Mouse (Mus musculus): ENCODE results near the gene Efna2. TPM values are rescaled to one million over a fixed set of nuclear protein-coding genes. Genes with fewer than 3 reads are reported as not detected.
A peak's percentile ranks its signal among the peaks of the same experiment; 100 is the strongest.

Efna2 gene
- polyA plus RNA-seq, 1 experiment from 2014 or later = 12.1 TPM

DNA sequence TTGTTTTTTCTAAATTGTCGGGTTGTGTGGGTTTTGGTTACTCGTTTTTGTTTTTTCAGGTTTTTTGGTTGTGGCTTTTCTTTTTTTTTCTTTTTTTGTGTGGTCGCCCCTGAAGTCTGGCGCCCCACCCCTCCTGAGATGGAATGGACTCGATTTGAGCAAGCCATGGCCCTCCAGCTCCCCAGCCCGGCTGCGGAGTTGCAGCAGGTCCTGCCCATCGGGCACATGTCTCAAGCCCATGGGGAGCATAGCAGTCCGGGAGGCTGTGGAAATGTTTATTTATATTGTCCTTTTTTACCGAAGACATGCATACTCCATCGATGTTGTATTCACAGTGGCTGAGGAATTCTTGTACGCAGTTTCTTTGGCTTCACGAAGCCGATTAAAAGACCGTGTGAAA is 8.0 kb upstream of the Efna2 start:
- WGBS = 70% methylated on average over 15 of the region's 15 CpGs
- no peaks in the 10 kb centered on the region for H3K27me3 ChIP-seq (ENCODE audit: control insufficient read depth, insufficient read depth, low read depth, low read length)
- H3K9ac ChIP-seq (ENCODE audit: low read length) = no peak overlapping the region
- ATAC-seq (ENCODE audit: low read depth) = no peak
- H3K27ac ChIP-seq (ENCODE audit: low read length) = no peak overlapping the region
- H3K4me3 ChIP-seq (ENCODE audit: low read length) = no peak overlapping the region
- H3K4me1 ChIP-seq (replicated peaks; ENCODE audit: control insufficient read depth, insufficient read depth, low read length) = peaks cover 27% of the 10 kb centered on the region
- H3K36me3 ChIP-seq (ENCODE audit: control insufficient read depth, insufficient read depth, low read length) = peaks cover 23% of the 10 kb centered on the region
- H3K4me2 ChIP-seq (ENCODE audit: low read depth, low read length) = no peak overlapping the region
- no peaks in the 10 kb centered on the region for H3K9me3 ChIP-seq (ENCODE audit: control insufficient read depth, low read length)

DNA sequence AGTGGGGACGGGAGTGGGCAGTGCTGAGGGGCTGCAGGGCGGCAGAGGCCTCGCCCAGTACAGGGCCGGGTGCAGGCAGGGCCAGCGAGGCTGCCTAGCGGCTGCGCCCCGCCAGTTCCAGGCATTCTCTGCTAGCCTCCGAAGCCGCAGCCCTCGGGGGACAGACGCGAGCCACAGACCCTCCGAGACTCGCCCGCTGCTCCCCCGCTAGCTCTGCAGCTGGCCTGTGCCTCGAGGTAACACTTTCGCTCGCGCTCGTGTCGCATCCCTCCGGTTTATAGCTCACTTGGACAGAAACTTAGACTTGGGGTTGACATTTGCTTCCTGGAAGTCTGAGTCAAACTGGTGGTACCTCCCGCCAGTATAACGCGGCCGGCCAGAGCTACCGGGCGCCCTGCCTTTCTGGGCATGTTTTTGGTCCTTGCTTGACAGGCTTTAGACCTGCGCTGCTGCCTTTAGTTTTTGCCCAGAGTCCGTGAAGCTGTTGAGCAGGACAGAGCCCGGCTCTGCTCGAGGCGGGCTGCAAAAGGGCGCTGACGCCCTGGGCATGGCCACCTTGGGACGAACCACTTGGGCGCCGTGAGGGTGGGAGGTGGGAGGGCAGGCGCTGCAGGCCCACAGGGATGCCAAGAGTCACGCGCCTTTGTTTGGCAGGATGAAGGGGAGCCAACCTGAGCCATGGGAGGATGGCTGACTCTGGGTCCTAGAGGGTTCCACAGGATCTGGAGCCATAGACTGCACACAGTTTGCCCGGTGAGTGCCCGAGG is 7.3 kb upstream of the Efna2 start:
- H3K36me3 ChIP-seq (ENCODE audit: control insufficient read depth, insufficient read depth, low read length) = peaks cover 23% of the 10 kb centered on the region
- peak overlapping the region; percentile 53 for H3K4me2 ChIP-seq (ENCODE audit: low read depth, low read length)
- H3K4me1 ChIP-seq (replicated peaks; ENCODE audit: control insufficient read depth, insufficient read depth, low read length) = peaks cover 21% of the 10 kb centered on the region
- ATAC-seq (ENCODE audit: low read depth) = no peak
- H3K27ac ChIP-seq (ENCODE audit: low read length) = peak overlapping the region; percentile 76
- WGBS = 83% methylated on average over 45 of the region's 45 CpGs
- H3K27me3 ChIP-seq (ENCODE audit: control insufficient read depth, insufficient read depth, low read depth, low read length) = no peaks in the 10 kb centered on the region
- H3K4me3 ChIP-seq (ENCODE audit: low read length) = peak overlapping the region; percentile 53; the same call in 1 of the 2 replicates
- peak overlapping the region; percentile 60; the same call in 1 of the 2 replicates for H3K9ac ChIP-seq (ENCODE audit: low read length)
- no peaks in the 10 kb centered on the region for H3K9me3 ChIP-seq (ENCODE audit: control insufficient read depth, low read length)

DNA sequence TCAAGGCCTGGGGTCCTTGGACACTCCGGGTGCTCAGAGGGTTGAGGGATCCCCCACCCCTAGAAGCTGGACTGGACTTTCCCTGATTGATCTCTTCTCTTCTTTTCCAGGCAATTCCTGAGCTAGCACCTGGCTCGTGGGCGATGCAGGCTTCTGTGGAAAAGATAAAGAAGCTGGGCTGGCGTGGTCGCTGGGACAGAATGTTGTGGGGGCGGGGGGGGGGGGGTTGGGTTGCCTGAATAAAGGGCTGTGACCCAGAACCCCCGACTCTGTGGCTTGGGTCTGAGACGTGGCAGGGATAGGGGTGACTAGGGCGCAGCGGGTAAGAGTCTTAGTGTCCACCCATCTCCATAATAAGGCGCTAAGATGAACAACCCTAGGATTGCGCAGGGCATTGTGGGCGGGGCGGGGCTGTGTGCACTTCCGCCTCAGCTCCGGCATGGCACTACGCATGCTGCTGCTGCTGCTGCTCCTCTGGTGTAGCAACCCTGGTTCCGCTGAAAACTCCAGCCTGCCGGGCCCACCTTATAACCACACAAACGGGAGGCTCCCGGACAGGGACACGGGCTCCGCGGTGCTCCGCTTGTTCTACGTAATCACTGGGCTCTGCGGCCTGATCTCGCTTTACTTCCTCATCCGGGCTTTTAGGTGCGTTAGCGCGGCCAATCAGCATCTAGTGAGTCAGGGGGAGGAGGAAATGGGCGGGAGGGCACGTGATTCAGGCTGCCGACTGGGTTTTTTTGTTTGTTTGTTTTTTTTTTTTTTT is 6.6 kb upstream of the Efna2 start, which contains the start of gene 1600002K03Rik:
1600002K03Rik (plus strand) TSS at position 418 of the 766 bp plus-strand sequence.
- peak; percentile 72 for ATAC-seq (ENCODE audit: low read depth)
- peak within 1 kb of the TSS; percentile 53 for H3K4me3 ChIP-seq (ENCODE audit: low read length)
- 6% methylated on average over 35 of the region's 35 CpGs for WGBS
- peak within 1 kb of the TSS; percentile 60 for H3K9ac ChIP-seq (ENCODE audit: low read length)
- peak within 1 kb of the TSS; percentile 53 for H3K4me2 ChIP-seq (ENCODE audit: low read depth, low read length)
- no peaks in the 10 kb centered on the region for H3K27me3 ChIP-seq (ENCODE audit: control insufficient read depth, insufficient read depth, low read depth, low read length)
- H3K9me3 ChIP-seq (ENCODE audit: control insufficient read depth, low read length) = no peaks in the 10 kb centered on the region
- H3K4me1 ChIP-seq (replicated peaks; ENCODE audit: control insufficient read depth, insufficient read depth, low read length) = peaks cover 19% of the 10 kb centered on the region
- H3K27ac ChIP-seq (ENCODE audit: low read length) = peak within 1 kb of the TSS; percentile 76
- peaks cover 23% of the 10 kb centered on the region for H3K36me3 ChIP-seq (ENCODE audit: control insufficient read depth, insufficient read depth, low read length)

DNA sequence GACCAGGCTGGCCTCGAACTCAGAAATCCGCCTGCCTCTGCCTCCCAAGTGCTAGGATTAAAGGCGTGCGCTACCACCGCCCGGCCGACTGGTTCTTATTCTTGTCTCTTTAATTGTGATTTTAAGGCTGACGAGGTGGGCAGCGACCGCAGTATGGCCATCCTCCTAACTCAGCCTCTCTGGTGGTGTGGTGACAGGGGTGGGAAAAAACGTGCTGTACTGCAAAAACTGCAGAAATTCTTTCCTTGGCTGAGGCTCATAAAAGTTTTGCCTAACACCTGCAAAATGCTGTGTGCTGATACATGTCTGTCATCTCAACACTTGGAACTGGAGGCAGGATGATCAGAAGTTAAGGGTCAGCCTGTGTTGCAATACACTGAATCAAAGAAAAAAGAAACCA is 5.9 kb upstream of the Efna2 start:
- Histone ChIP-seq H3K36me3 (ENCODE audit: control insufficient read depth, insufficient read depth, low read length) (peaks cover 23% of the 10 kb centered on the region), H3K9me3 (ENCODE audit: control insufficient read depth, low read length) (no peaks in the 10 kb centered on the region), H3K4me3 (ENCODE audit: low read length) (peak overlapping the region; percentile 53), H3K4me2 (ENCODE audit: low read depth, low read length) (peak overlapping the region; percentile 53), H3K27ac (ENCODE audit: low read length) (peak overlapping the region; percentile 4; the same call in 1 of the 2 replicates), H3K4me1 (replicated peaks; ENCODE audit: control insufficient read depth, insufficient read depth, low read length) (peaks cover 19% of the 10 kb centered on the region), H3K9ac (ENCODE audit: low read length) (peak overlapping the region; percentile 25), H3K27me3 (ENCODE audit: control insufficient read depth, insufficient read depth, low read depth, low read length) (no peaks in the 10 kb centered on the region)
- WGBS = 9% methylated on average over 11 of the region's 11 CpGs
- ATAC-seq (ENCODE audit: low read depth) = no peak

DNA sequence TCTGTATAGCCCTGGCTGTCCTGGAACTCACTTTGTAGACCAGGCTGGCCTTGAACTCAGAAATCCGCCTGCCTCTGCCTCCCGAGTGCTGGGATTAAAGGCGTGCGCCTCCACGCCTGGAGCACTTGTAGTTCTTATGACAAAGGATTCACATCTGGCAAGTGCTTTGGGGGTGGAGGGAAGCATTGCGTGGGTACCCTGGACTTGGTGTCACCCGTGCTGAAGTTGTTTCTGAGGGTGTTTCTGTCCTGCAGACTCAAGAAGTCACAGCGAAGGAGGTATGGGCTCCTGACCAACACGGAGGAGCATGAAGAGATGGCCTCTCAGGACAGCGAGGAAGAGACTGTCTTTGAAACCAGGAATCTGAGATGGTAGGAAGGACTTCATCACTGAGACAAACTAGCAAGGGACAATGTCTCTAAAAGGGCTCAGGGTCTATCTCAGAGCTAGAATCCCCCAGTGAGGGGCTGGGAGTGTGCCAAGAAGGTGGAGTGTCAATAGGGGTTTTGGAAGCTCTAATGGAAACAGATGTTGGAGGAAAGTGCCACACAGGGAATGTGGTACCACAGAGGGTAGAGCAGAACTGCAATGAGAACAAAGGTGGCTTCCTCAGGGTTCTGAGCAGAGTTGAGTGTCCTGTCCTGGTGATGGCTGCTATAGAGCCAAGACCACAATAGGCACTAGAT is 5.2 kb upstream of the Efna2 start:
- Histone ChIP-seq H3K27me3 (ENCODE audit: control insufficient read depth, insufficient read depth, low read depth, low read length) (no peaks in the 10 kb centered on the region), H3K9ac (ENCODE audit: low read length) (0 out of 2 replicates have a peak overlapping the region, but pooled peaks have one; percentile 25), H3K36me3 (ENCODE audit: control insufficient read depth, insufficient read depth, low read length) (peaks cover 23% of the 10 kb centered on the region), H3K4me1 (replicated peaks; ENCODE audit: control insufficient read depth, insufficient read depth, low read length) (peaks cover 12% of the 10 kb centered on the region), H3K9me3 (ENCODE audit: control insufficient read depth, low read length) (no peaks in the 10 kb centered on the region), H3K4me3 (ENCODE audit: low read length) (no peak overlapping the region), H3K4me2 (ENCODE audit: low read depth, low read length) (no peak overlapping the region), H3K27ac (ENCODE audit: low read length) (no peak overlapping the region)
- 87% methylated on average over 10 of the region's 10 CpGs for WGBS
- no peak for ATAC-seq (ENCODE audit: low read depth)

DNA sequence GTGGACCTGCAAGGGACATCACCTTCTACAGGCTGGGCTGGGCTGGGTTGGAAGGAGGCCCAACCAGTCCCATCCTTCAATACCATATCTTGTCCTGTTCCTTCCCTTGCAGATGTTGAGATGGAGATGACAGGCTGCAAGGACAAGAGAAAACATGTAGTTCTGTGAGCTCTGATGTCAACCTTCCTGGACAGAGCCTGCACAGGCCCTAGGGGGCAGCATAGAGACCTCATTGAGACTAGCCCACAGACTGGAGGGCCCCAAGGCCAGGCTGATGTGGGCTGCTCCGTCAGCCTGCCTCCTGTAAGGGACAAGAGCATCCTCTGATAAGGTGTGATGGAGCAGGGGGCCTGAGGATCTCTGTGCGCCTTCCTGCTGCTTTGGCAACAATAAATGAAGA is 4.6 kb upstream of the Efna2 start:
- H3K4me1 ChIP-seq (replicated peaks; ENCODE audit: control insufficient read depth, insufficient read depth, low read length) = peaks cover 10% of the 10 kb centered on the region
- H3K4me3 ChIP-seq (ENCODE audit: low read length) = no peak overlapping the region
- peaks cover 22% of the 10 kb centered on the region for H3K36me3 ChIP-seq (ENCODE audit: control insufficient read depth, insufficient read depth, low read length)
- H3K9me3 ChIP-seq (ENCODE audit: control insufficient read depth, low read length) = no peaks in the 10 kb centered on the region
- H3K27ac ChIP-seq (ENCODE audit: low read length) = no peak overlapping the region
- 33% methylated on average over 2 of the region's 2 CpGs for WGBS
- H3K4me2 ChIP-seq (ENCODE audit: low read depth, low read length) = no peak overlapping the region
- H3K9ac ChIP-seq (ENCODE audit: low read length) = no peak overlapping the region
- no peak for ATAC-seq (ENCODE audit: low read depth)
- no peaks in the 10 kb centered on the region for H3K27me3 ChIP-seq (ENCODE audit: control insufficient read depth, insufficient read depth, low read depth, low read length)

DNA sequence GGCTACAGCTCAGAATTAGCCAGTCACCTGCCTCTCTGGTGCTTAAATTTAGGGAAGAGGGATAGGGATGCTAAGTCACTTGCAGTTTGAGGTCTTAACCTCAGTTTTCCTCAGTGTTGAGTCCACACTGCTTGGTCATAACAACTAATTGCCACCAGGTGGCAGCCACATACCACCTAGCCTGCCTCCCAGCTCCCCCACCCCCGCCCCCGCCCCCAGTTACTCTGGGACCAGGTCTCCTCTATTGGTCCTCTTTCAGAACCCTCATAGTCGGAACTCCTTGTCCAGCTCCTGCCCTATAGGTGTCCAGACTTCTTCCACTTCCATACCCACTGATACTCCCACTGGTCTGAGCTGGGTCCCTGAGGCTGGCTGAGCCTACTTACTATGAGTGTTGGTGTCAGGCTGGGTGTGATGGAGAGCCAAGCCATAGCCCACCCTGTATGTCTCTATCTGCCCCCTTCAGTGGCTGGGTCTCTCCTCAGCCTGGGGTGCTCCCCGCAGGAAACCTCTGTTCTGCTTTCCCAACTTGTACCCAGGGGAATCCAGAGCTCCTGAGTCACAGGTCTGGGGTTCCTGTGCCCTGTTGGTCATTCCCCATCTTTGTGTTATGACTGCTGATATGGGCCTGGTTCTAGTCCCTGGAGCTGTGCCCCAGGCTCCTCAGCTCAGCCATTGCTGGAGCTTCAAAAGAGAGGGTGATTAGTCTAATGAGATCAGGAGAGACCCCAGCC is 3.6 kb upstream of the Efna2 start:
- WGBS = 23% methylated on average over 4 of the region's 4 CpGs
- Histone ChIP-seq H3K27ac (ENCODE audit: low read length) (no peak overlapping the region), H3K4me2 (ENCODE audit: low read depth, low read length) (no peak overlapping the region), H3K4me1 (replicated peaks; ENCODE audit: control insufficient read depth, insufficient read depth, low read length) (peaks cover 8% of the 10 kb centered on the region), H3K4me3 (ENCODE audit: low read length) (no peak overlapping the region), H3K9me3 (ENCODE audit: control insufficient read depth, low read length) (no peaks in the 10 kb centered on the region), H3K9ac (ENCODE audit: low read length) (no peak overlapping the region), H3K27me3 (ENCODE audit: control insufficient read depth, insufficient read depth, low read depth, low read length) (no peaks in the 10 kb centered on the region), H3K36me3 (ENCODE audit: control insufficient read depth, insufficient read depth, low read length) (peaks cover 12% of the 10 kb centered on the region)
- no peak for ATAC-seq (ENCODE audit: low read depth)

DNA sequence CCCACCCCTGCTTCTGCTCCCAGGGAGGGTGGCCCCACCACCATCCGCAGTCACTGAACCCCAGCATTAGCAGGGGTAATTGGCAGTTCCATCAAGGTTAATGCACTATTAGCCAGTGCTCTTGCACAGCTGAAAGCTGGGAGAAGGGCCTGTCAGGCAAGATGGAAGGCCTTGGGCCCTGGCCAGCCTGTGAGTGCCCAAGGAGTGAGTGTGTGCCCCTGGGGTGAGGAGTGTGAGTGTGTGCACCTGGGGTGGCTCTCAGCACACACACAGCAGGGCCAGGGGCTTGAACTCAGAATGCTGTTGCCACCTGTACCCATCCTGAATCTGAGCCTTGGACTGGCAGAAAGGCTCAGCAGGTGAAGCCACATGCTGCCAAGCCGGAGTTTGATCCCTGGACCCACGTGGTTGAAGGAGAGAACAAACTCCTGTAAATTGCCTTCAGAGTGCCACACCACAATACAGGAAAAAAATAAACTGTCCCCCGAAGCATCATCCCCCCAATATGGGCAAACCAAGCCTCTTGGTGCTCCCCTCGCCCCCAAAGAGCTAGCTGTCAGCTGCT is 2.9 kb upstream of the Efna2 start:
- no peak overlapping the region for H3K4me2 ChIP-seq (ENCODE audit: low read depth, low read length)
- no peak overlapping the region for H3K9ac ChIP-seq (ENCODE audit: low read length)
- peaks cover 8% of the 10 kb centered on the region for H3K4me1 ChIP-seq (replicated peaks; ENCODE audit: control insufficient read depth, insufficient read depth, low read length)
- no peaks in the 10 kb centered on the region for H3K9me3 ChIP-seq (ENCODE audit: control insufficient read depth, low read length)
- no peak for ATAC-seq (ENCODE audit: low read depth)
- 85% methylated on average over 5 of the region's 5 CpGs for WGBS
- H3K36me3 ChIP-seq (ENCODE audit: control insufficient read depth, insufficient read depth, low read length) = peaks cover 7% of the 10 kb centered on the region
- no peaks in the 10 kb centered on the region for H3K27me3 ChIP-seq (ENCODE audit: control insufficient read depth, insufficient read depth, low read depth, low read length)
- no peak overlapping the region for H3K27ac ChIP-seq (ENCODE audit: low read length)
- no peak overlapping the region for H3K4me3 ChIP-seq (ENCODE audit: low read length)
